Mouse (Mus musculus) erythroblast, embryonic 14.5 days (primary cell): ENCODE data around the gene Slc8a1.

Experiments
- GATA1 ChIP-seq: IDR thresholded peaks from 2 replicates; pipeline ENCODE4 v1.6.1; 2012; ENCODE audit warnings: low read length, inconsistent platforms, mixed read lengths
- TAL1 ChIP-seq: IDR thresholded peaks from 3 replicates; pipeline ENCODE4 v1.6.1; 2012; ENCODE audit warnings: low read length, inconsistent platforms, mixed read lengths

DNA sequence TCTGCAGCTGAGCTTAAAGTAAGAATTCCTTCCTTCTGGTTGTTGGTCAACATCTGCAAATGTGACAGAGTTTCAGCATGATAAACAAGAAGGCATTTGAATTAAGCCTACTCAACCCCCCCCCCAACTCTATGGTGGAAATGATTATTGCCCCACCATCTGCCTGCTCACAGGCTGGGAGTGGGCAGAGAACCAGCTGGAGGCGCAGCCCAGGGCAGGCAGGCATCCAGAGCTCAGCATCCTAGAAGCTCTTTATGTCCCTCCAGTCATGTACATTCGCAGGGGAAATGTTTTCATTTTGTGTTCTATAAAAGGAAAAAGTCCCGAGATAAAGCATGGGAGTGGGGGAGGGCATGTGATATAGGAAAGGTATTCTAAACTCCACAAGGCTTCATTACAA is 235.4 kb downstream of the Slc8a1 start:
- no peak for TF ChIP-seq TAL1
- no peak for TF ChIP-seq GATA1
